Mouse (Mus musculus) yolk sac, embryonic 10.5 days (tissue): ENCODE data around the gene Acvr2a.

Experiments used
- DNase-seq: peaks from one replicate; pipeline ENCODE4 v3.0.0-alpha.2; 2017; ENCODE audit warnings: low spot score

The Acvr2a gene

DNA sequence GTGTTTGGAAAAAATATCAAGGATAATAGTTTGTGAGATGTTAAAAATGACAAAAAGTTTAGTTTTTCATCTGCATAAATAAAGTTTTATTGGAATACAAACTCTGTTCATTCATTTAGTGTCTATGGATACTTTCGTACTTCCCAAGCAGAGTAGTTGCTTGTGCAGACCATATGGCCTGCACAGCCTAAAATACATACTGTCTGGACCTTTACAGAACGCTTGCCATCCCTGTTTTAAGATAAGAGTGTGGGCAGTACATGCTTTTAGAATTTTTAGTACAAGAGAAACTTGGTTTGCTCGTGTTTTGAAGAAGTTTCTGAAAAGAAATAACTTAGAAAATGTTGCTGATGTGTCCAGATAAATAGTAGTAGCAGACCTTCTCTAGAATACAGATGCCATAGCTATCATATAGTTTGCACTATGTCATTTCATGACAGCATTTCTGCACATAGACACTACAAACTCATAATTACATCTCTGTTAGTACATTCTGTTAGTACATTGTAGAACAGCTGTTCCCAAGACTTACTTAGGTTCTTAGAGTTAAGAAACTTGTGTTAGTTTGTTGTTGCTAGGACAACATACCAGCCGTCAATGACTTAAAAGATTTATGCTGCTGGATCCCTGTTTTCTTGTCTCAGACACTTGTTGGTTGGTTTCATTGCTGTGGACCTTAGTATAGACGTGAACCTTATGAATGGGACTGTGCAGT, 54.4 kb downstream of the Acvr2a start:
- no peak for DNase-seq

DNA sequence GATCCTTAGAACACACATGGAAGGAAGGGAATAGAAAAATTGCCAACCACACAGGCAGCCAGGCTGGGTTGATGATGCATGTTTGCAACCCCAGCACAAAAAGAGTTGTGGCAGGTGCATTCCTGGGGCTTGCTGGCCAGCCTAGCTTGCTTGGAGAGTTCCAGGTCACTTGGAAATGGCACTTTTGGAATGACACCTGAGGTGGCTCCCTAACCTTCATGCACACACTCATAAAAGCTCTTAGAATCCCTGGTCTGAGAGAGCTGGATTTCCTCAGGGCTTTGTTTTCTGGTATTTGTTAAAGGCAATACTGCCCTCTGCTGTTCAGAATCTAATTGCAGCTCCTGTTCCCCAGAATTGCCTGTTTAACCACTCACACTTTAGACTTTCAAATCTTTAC, 72.0 kb downstream of the Acvr2a start:
- peak; percentile 35 for DNase-seq

- no peak for DNase-seq
These were observed 81.3 kb downstream of the Acvr2a start for GRCm38 (mm10) chr2:48895186-48895585.

DNA sequence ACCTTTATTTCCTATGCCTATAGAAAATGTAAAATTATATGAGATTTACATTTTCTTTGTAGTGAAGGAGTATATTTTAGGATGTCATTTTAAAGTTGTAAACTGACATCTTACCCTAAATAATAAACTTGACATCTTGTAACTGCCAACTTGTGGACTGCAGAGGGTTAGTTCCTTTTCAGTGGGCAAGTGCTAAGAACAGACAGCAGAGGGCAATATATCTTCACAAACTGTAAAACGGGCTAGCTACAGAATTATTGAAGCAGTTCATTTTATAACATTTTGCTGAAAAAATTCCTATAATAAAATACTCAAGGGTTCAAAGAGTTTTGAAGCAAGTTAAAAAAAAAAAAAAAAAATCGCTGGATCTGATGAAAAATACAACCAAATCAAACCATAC, 95.0 kb downstream of the Acvr2a start:
- no peak for DNase-seq

- DNase-seq: no peak
These were observed 100.3 kb downstream of the Acvr2a start for GRCm38 (mm10) chr2:48914185-48914584.

GRCm38 (mm10) chr2:48915832-48916231, 101.9 kb downstream of the Acvr2a start:
- DNase-seq: no peak

DNA sequence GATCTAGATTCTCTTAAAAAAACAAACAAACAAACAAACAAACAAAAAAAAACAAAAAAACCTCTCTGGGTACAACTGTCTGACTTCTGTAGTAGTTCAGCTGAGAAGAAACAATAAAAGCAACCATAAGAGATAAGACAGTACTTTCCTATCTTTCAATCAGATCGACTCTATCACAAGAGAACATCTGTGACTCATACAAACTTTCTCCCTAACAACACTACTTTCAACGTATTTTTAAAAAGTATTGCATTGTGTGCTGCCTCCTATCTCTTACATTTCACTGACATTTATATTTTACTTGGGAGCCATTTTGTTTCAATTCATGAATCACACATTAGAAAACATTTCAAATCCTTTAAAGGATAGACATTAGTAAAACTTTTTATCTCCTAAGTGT, 121.1 kb downstream of the Acvr2a start:
- no peak for DNase-seq

GRCm38 (mm10) chr2:48947761-48948160, 133.9 kb downstream of the Acvr2a start:
- DNase-seq: no peak

DNA sequence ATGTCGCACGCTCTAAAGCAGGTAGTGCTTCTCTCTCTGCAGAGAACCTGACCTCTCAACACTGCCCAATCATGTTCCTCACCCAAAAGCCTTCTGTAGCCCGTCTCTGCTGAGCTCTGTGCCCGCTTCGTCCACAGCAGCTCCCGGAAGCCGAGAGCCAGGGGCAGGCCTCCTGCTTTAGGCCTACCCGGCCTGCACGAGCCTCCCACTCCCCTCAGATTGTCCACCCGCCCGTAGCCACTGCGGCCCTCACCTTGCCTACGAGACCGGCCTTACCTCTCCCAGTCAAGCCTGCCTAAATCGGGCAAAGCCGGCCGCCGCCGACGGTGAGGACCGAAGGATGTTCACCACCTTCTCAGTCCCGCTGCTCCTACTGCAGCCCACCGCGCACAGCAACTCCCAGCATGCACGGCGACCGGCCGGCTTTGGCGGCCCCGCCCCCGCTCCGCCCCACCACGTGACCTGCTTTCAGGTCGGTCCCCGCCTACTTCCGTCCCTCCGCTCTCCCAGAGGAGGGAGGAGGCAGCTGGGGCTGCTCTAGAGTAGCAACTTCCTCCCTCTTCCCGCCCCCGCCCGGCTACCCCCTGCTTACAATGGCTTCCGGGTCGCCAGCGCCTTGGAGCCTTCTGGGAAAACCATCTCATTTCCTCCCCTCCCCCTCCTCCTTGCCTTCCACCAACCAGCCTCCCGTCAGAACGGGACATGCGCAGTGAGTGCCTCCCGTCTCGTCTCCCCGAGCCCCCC, 135.1 kb downstream of the Acvr2a start, which contains the start of gene Mbd5:
Gene Mbd5, plus strand, starts transcription at position 668 of the 744 bp plus-strand sequence.
- peak; percentile 99 for DNase-seq

DNA sequence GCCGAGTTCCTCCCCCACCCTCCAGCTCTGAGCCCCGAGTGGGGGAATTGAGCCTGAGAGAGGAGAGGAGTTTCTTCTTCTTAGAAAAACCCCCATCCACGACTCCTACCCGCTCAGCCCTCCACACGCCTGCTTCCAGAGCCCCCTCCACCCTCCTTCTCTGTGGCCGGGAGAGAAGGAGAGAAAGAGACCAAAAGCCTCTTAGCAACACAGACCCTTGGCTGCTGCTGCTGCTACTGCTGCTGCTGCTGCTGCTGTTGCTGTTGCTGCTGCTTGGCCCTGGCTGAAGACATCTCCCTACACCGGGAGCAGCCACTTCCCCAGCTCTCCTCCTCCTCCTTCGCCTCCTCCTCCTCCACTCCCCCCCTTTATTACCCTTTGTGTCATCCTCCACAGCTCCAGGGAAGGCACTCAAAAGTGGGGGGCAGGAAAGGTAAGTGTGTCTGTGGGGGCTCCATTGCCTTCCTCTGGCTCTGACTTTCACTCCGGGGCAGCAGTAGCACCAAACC, 135.9 kb downstream of the Acvr2a start:
- no peak for DNase-seq

DNA sequence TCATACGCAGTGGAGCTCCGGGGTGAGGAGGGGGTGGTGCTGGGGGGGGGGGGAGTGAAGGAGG, 136.2 kb downstream of the Acvr2a start, which contains the start of gene Orc4:
Gene Orc4, minus strand, starts transcription at position 26 of the 64 bp plus-strand sequence.
- DNase-seq: no peak

GRCm38 (mm10) chr2:48950316-48950880, 136.5 kb downstream of the Acvr2a start:
- no peak for DNase-seq
